Mouse (Mus musculus) forebrain, embryonic 15.5 days (tissue): ENCODE data around the gene Sfn. TPM values are rescaled to one million over a fixed set of nuclear protein-coding genes. Genes with fewer than 3 reads are reported as not detected.

ENCODE experiments used
- microRNA-seq: library from miRNA; unstranded; fragments of <30 nt; microRNA quantifications from one replicate; pipeline ENCODE4, GENCODE M21; 2016
- polyA plus RNA-seq: library from polyadenylated mRNA; unstranded; fragments of >200 nt; fragmentation: Nextera tagmentation; extraction: Ambion mirVana; gene quantifications from 2 replicates; pipeline ENCODE4 v1.2.1, GENCODE M21; 2015

The Sfn gene
- polyA plus RNA-seq, 1 experiment from 2014 or later = 1.1 TPM

Small RNAs within 50 kb of the gene (microRNA-seq; reads per million reads assigned to microRNA genes)
- gene Gm23158 = not detected

Other genes with a start within 250 kb of the Sfn start
- gene Wdtc1, start 248.7 kb downstream of the Sfn start, polyA plus RNA-seq = 16.2 and 18.1 TPM in 2 replicates
- 6.5 and 6.7 TPM in 2 replicates for gene Slc9a1, start 232.5 kb downstream of the Sfn start, polyA plus RNA-seq
- gene Tent5b, start 122.0 kb downstream of the Sfn start, polyA plus RNA-seq = 0.11 and 0.13 TPM in 2 replicates
- gene Trnp1, start 103.6 kb downstream of the Sfn start, polyA plus RNA-seq = 7.9 and 9.0 TPM in 2 replicates
- gene Kdf1, start 83.2 kb downstream of the Sfn start, polyA plus RNA-seq = 0.18 and 0.41 TPM in 2 replicates
- 276 and 280 TPM in 2 replicates for gene Nudc, start 56.2 kb downstream of the Sfn start, polyA plus RNA-seq
- not detected in 2 replicates for gene Nr0b2, start 48.8 kb downstream of the Sfn start, polyA plus RNA-seq
- gene Gpatch3, start 27.4 kb downstream of the Sfn start, polyA plus RNA-seq = 7.9 and 9.0 TPM in 2 replicates
- 24.0 and 25.7 TPM in 2 replicates for gene Gpn2, start 17.8 kb downstream of the Sfn start, polyA plus RNA-seq
- 4.9 and 6.3 TPM in 2 replicates for gene Zdhhc18, start 48.0 kb upstream of the Sfn start, polyA plus RNA-seq
- gene Pigv, start 70.5 kb upstream of the Sfn start, polyA plus RNA-seq = 16.5 and 16.9 TPM in 2 replicates
- gene Arid1a, start 154.6 kb upstream of the Sfn start, polyA plus RNA-seq = 40.1 and 40.9 TPM in 2 replicates